In the genomic region with DNA sequence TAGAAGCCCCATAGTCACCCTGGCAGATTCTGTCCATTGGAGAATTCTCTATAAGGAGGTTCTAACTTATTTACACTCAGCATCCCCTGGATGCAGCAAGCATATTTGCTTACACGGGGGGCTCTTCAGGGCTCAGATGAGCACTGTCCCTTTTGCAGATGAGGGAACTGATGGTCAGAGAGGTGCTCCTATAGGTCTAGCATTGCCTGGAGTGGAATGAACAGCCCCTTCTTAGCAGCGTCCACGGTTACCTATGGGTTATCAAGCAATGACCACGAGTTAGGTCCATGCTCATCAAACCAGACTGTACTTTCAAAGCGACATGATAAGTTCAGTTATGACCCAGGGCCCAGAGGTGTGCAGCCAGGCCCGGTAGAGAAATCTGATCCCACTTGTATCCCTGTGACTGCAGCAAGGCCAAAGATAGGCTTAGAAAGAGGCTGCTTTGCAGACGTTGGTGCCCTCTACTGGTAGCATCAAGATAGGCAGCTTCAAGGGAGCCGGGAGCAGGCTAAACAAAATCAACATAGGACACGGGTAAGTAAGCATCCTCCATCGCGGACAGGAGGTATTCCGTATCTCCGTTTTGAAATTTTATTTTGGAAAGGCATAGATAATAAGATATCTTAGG, we compare ENCODE assay signal across 9 mouse cellular contexts.
A peak's percentile ranks its signal among the peaks of the same experiment; 100 is the strongest.
DNase-seq lines count a peak whose midpoint lies in the region; ATAC-seq and TF ChIP-seq lines count a peak whose summit lies in the region.
"Had no signal": no experiment of that assay in that cellular context is flagged by ENCODE, and none has a peak within 500 bp of the region (broad histone marks: within the 10 kb centered on the region; RNA-seq: fewer than 3 reads in every experiment).

No protein-coding gene starts in this region.

- 20% methylated on average over 13 of the region's 13 CpGs for WGBS in kidney, embryonic 15.5 days
- 22% methylated on average over 13 of the region's 13 CpGs for WGBS in liver, embryonic 13.5 days (ENCODE audit: insufficient replicate concordance)

- no peak overlapping the region for H3K27ac ChIP-seq in cortical plate, adult 2 months (ENCODE audit: insufficient read depth, low read length)
- no peak overlapping the region for H3K27ac ChIP-seq in kidney, embryonic 15.5 days
- no peak overlapping the region for H3K27ac ChIP-seq in liver, embryonic 13.5 days
- H3K27ac ChIP-seq: heart, embryonic 15.5 days had no signal

- H3K4me1 ChIP-seq in cortical plate, adult 2 months (ENCODE audit: control insufficient read depth, insufficient read depth, low read length), result no peaks in the 10 kb centered on the region
- H3K4me1 ChIP-seq in kidney, embryonic 15.5 days, result no peaks in the 10 kb centered on the region
- H3K4me1 ChIP-seq in liver, embryonic 13.5 days (replicated peaks), result no peaks in the 10 kb centered on the region

- no peaks in the 10 kb centered on the region for H3K36me3 ChIP-seq in kidney, embryonic 15.5 days
- H3K36me3 ChIP-seq in liver, embryonic 13.5 days, result no peaks in the 10 kb centered on the region
- H3K36me3 ChIP-seq: heart, embryonic 15.5 days had no signal

- peak; percentile 54; the same call in 1 of the 2 replicates for ATAC-seq in kidney, embryonic 15.5 days (replicated peaks; ENCODE audit: low FRiP score)
- no peak for ATAC-seq in liver, embryonic 13.5 days (ENCODE audit: low read depth)

- H3K27me3 ChIP-seq in kidney, embryonic 15.5 days, result peaks cover 15% of the 10 kb centered on the region
- H3K27me3 ChIP-seq in liver, embryonic 13.5 days, result no peaks in the 10 kb centered on the region

- peak; percentile 8 to 17 for DNase-seq in B cell, adult 2 months
- DNase-seq in ZHBTc4 (ENCODE audit: low read depth, low spot score), result peak; percentile 85
- peak; percentile 39 to 73 for DNase-seq in heart, adult 18-20 months
- DNase-seq in liver, embryonic 13.5 days, result peak; percentile 7
- DNase-seq in ovary, postnatal 14 days (ENCODE audit: low spot score), result peak; percentile 49
- no peak for DNase-seq in spleen, postnatal 4 days (ENCODE audit: low spot score in 2 of 2)

- no peak overlapping the region for H3K9ac ChIP-seq in kidney, embryonic 15.5 days
- H3K9ac ChIP-seq in liver, embryonic 13.5 days, result no peak overlapping the region
- H3K9ac ChIP-seq: heart, embryonic 15.5 days had no signal

- no peak for TF ChIP-seq POLR2A in cortical plate, adult 2 months (IDR thresholded peaks at IDR 0.05; ENCODE audit: extremely low read depth, insufficient read depth, low read length)

- TF ChIP-seq CTCF in cortical plate, adult 2 months (IDR thresholded peaks at IDR 0.05; ENCODE audit: extremely low read depth, insufficient read depth, low read length), result peak; percentile 93

- no peak overlapping the region for H3K4me3 ChIP-seq in cortical plate, adult 2 months (ENCODE audit: insufficient read depth, low read length)
- no peak overlapping the region for H3K4me3 ChIP-seq in kidney, embryonic 15.5 days (replicated peaks)
- no peak overlapping the region for H3K4me3 ChIP-seq in liver, embryonic 13.5 days (replicated peaks)
- H3K4me3 ChIP-seq: heart, embryonic 15.5 days had no signal

- no peak overlapping the region for H3K4me2 ChIP-seq in kidney, embryonic 15.5 days
- H3K4me2 ChIP-seq in liver, embryonic 13.5 days, result no peak overlapping the region
- H3K4me2 ChIP-seq: heart, embryonic 15.5 days had no signal

- no peaks in the 10 kb centered on the region for H3K9me3 ChIP-seq in kidney, embryonic 15.5 days (replicated peaks)
- no peaks in the 10 kb centered on the region for H3K9me3 ChIP-seq in liver, embryonic 13.5 days (replicated peaks)
- H3K9me3 ChIP-seq: heart, embryonic 15.5 days had no signal

Comparison
In these comparisons a context has a peak if more than half of its experiments do, and no peak if none do; other contexts are left out.
1. DNase-seq: peak in B cell, adult 2 months (2 of 2), ZHBTc4 (single experiment), heart, adult 18-20 months (2 of 2), liver, embryonic 13.5 days (single experiment) and ovary, postnatal 14 days (single experiment); none in spleen, postnatal 4 days (0 of 2).